Mouse (Mus musculus): ENCODE measurements around the gene Ccdc152.
A peak's percentile ranks its signal among the peaks of the same experiment; 100 is the strongest.
"Not testable (repeated sequence)": the region's sequence is repeated elsewhere in the genome, so short reads cannot be mapped to it uniquely, and the experiment has no call there.

Gene Ccdc152

GRCm38 (mm10) chr15:3279242-3279641, 24.1 kb downstream of the Ccdc152 start:
- no peak for DNase-seq (ENCODE audit: low spot score in 2 of 2)

DNA sequence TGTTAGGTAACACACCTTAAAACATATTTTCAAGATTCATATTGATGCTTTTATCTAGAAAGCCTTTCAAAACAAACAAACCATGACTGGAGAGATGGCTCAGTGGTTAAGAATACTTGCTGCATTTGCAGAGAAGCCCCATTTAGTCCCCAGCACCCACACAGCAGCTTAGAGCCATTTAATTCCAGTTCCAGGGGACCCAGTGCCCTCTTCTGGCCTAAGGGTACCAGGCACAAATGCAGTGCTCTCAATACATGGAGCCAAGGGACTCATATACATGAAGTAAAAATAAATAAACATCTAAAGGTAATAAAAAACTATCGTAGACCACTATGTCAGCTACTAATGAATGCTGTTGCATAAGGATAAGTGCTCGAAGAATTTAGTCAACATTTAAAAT, 25.9 kb downstream of the Ccdc152 start:
- no peak for DNase-seq (ENCODE audit: low spot score in 2 of 2)

DNA sequence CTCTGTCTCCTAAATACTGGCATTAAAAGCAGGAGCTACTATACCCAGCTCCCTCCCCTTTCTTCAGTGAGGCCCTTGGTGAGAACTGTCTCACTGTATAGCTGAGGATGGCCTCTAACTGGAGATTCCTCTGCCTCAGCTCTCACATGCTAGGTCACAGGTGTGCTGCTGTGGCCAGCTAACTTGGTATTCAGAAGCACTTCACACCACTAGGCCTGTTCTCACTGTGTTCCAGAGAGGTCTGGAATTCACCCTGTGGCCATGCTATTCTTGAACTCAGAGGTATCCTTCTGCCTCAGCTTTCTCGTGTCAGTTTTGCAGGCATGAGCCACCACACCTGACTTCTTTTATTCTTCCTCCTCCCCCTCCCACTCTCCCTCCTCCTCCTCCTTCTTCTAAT, 30.1 kb downstream of the Ccdc152 start:
- no peak for DNase-seq (ENCODE audit: low spot score in 2 of 2)

DNA sequence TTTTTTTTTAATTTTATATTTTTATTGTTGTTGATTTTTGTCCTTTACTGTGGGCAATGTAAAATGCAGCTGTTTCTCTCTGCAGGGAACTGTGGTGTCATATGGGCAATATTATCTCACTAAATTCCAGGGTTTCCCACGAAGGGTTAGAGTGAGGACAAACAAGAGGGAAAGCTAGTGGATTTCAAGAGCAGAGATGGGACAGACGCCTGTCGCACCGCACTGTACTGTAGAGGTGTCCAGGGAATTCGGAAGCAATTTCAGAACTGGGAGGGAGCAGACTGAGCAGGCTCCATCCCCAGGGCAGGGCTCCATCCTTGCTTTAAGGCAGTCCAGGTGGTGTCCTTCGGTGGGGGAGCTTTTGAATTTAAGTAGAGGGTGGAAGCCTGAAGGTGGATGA, 32.1 kb downstream of the Ccdc152 start:
- no peak for DNase-seq (ENCODE audit: low spot score in 2 of 2)

- peak; percentile 78 to 83 for DNase-seq (ENCODE audit: low spot score in 2 of 2)
These were observed 32.7 kb downstream of the Ccdc152 start for GRCm38 (mm10) chr15:3270646-3271077.

GRCm38 (mm10) chr15:3269996-3270645, 33.2 kb downstream of the Ccdc152 start:
- DNase-seq (ENCODE audit: low spot score in 2 of 2): no peak

- DNase-seq (ENCODE audit: low spot score in 2 of 2): no peak
These were observed 33.8 kb downstream of the Ccdc152 start for GRCm38 (mm10) chr15:3269496-3269895.

DNA sequence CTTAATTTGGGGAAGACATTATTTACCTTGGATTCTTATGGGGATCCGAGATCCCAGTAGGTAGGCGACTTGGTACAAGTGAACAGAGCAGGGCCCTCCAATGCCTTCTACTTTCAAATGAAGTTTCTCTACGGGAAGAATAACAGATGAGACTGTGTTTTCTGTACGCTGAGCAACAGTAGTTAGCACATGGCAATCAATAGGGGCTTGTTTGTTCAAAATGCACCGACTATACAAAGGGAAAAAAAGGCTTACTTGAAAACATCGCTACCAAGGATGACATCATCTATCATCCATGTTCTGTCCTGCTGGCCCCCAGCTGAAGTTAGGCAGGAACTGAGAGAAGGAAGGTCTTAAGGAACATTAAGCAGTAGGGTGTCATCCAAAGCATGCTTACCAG, 35.1 kb downstream of the Ccdc152 start, which contains the start of gene Selenop:
TSS of gene Selenop (plus strand) at position 301 of the 400 bp plus-strand sequence.
- no peak for DNase-seq (ENCODE audit: low spot score in 2 of 2)

DNA sequence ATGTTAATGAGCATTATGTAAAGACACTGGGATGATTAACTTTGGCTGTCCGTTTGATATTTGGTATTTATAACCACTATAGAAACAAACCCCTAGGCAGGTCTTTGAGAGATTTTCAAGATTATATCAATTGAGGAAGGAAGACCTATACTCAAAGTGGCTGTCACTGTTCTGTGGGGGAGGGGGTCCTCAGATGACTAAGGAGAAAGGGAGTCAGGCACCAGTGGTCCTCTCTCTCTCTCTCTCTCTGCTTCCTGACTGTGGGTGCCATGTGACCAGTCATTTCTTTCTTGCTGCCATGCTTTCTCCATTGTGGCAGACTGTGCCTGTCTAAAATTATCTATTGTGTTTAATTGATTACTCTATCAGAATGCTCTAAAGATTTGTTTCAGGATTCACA, 38.5 kb downstream of the Ccdc152 start:
- DNase-seq (ENCODE audit: low spot score in 2 of 2): no peak

- no peak for DNase-seq (ENCODE audit: low spot score in 2 of 2)
These were observed 39.0 kb downstream of the Ccdc152 start for GRCm38 (mm10) chr15:3264293-3264692.

- DNase-seq (ENCODE audit: low spot score in 2 of 2): no peak
These were observed 40.4 kb downstream of the Ccdc152 start for GRCm38 (mm10) chr15:3262883-3263282.

- no peak for DNase-seq (ENCODE audit: low spot score in 2 of 2)
These were observed 43.0 kb downstream of the Ccdc152 start for GRCm38 (mm10) chr15:3260309-3260708.

DNA sequence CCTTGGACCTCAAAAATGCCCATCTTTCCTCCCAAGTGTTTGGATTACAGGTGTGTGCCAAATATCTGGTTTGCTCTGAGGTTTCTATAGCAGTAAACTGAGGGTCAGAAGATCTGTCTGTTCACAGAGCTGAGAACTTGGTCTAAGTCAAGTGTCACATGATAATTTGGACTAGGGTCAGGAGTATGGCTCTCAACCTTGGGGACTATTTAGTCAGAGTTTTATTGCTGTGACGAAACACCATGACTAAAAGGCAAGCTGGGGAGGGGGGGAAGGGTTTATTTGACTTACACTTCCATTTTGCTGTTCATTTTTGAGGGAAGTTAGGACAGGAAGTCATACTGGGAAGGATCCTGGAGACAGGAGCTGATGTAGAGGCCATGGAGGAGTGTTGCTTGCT, 44.3 kb downstream of the Ccdc152 start:
- no peak for DNase-seq (ENCODE audit: low spot score in 2 of 2)

DNA sequence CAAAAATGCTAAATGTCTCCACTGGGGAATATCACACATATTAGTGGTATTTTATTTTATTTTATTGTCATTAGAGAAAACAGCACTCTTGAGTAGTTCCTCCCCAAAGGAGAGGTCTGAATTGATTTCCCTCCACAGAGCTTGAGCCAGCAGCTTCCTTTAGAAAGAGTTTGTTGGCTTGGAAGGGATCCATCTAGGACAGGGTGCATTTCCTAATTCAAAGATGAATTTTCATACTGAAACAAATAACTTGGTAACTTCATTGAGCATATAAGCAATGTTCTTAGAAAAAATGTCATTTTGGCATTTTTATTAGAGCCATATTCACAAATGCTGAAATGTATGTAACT, 51.6 kb downstream of the Ccdc152 start:
- DNase-seq (ENCODE audit: low spot score in 2 of 2): no peak

- DNase-seq (ENCODE audit: low spot score in 2 of 2): peak in 1 of 2 experiments; percentile 30
These were observed 52.2 kb downstream of the Ccdc152 start for GRCm38 (mm10) chr15:3251031-3251717.

DNA sequence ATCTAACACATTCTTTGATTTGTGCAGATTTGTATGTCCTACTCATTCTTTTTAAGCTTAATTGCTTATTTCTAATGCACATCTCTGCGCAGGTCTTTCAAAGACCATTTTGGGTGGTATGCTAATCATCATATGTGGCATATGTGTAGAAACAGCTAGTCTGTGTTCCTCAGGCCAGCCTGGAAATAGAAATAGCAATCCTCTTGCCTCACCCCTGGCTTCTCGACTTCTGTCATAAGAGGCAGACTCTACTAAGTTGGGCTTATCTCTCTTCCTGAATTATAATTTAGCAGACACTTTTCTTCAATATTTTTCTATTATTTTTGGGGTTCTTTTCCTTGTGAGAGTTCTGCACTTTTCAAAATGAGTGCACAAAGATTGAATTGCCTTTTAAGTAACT, 52.7 kb downstream of the Ccdc152 start:
- DNase-seq (ENCODE audit: low spot score in 2 of 2): no peak

GRCm38 (mm10) chr15:3245036-3245435, 58.3 kb downstream of the Ccdc152 start:
- not testable (repeated sequence) for DNase-seq (ENCODE audit: low spot score in 2 of 2)

DNA sequence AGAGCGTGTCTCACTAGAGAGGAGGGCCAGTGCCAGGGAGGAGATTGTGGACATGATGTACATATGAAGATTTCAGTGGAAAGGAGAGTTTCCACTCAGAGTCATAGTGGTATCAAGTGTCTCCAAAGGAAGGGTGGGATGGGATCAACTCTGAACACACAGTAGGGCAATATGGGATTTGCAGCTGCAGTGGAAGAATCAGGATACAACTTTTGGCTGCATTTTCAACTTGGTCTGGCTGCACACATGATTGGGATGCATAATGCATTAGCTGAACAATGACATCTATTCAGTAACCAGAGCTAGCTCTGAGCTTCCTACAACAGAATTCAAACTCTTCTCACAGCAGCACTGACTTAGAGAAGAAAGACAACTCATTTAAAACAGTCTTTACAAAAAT, 65.4 kb downstream of the Ccdc152 start:
- DNase-seq (ENCODE audit: low spot score in 2 of 2): no peak

DNA sequence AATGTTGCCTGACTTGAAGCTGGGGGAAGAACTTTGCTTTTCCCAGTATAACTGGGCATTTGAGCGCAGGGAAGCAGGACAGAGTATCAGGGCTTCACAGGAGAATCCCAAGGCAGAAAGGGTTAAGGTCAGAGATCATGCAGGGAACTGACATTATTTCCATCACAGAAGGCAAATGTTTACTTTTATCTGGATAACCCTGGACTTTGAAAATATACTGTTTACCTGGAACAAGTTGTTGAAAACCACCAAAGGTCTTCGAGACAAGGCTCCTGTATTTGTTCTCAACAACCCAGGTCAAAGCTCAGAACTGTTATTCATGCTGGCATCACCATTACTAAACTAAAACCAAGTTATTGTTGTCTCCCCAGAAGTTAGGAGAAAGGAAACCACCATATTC, 67.0 kb downstream of the Ccdc152 start:
- no peak for DNase-seq (ENCODE audit: low spot score in 2 of 2)

DNA sequence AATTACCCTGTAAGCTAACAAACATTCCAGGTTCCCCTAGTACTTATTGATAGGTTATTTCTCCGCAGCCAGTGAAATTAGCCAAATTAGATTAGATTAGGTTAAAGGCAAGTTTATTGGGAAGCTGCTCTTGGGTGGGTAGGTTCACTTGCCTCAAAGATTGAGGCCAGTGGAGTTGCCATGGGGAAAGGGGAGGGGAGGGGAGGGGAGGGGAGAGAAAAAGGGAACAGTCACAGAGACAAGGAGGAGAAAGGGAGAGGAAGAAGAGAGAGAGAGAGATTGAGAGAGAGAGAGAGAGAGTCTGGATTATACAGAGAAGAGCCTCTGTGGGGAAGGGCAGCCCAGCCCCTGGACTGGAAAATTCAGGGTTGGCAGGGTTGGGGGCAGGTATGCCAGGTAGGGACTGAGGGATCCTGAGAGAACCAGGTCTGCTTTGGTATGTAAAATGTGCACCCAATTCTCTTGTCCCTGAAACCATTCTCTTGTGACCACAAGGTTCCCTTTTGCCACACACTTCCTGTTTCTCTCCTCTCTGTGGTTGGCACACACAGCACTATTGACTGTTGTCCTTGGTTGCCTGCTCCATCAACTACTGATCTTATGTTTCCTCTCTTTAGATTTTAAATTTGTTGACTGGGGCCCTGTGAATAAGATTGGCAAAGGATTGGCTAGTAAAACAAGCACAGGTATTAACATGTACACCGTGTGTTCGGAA, 69.3 kb downstream of the Ccdc152 start:
- DNase-seq (ENCODE audit: low spot score in 2 of 2): no peak

DNA sequence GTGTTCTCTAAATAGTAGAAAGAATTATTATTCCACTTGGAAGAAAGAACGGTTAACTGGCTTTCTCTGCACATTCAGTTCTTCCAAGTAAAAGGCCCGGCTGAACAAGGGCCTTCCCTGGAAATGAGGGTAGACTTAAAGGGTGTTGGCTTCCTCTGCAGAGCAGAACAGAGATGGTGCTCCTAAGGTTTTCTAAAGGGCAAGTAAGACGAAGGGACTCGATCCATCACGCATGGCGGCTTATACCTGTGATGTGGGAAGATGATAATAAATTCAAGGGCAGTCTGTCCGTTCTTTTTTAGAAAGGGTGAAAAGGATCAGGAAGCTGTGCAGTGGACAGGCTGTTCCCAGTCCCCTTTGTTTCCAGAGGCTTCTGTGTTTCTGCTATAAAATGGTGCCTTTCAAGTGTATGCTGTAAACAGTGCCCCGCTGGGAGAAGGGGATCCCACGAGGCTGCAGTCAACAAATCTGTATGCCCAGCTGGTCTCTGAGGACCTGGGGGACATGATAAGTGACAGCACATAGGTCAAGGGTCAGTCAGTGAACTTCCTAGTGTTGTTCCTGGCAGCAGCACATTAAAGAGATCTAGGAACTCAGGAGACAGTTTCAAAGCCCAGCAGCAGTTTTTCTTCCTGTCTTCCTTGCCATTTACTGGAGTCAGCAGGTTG, 71.0 kb downstream of the Ccdc152 start:
- DNase-seq (ENCODE audit: low spot score in 2 of 2): no peak

- DNase-seq (ENCODE audit: low spot score in 2 of 2): no peak
These were observed 72.3 kb downstream of the Ccdc152 start for GRCm38 (mm10) chr15:3231004-3231403.
